Mouse (Mus musculus) CD4-positive helper T cell, adult 2 months (primary cell): ENCODE data around the gene Egln2.
A peak's percentile ranks its signal among the peaks of the same experiment; 100 is the strongest.

Experiments
- DNase-seq: peaks from one replicate; pipeline ENCODE4 v3.0.0-alpha.2; 2012; ENCODE audit warnings: low read depth, missing footprints, low spot score

Gene Egln2

GRCm38 (mm10) chr7:27132588-27132987 lies 34.0 kb downstream of the Egln2 start:
- DNase-seq: peak; percentile 42

GRCm38 (mm10) chr7:27131387-27131786 lies 35.2 kb downstream of the Egln2 start:
- DNase-seq: no peak

GRCm38 (mm10) chr7:27130521-27131370 lies 35.9 kb downstream of the Egln2 start:
- no peak for DNase-seq

- no peak for DNase-seq
These were observed 36.8 kb downstream of the Egln2 start for GRCm38 (mm10) chr7:27129811-27130210.

- no peak for DNase-seq
These were observed 37.7 kb downstream of the Egln2 start for GRCm38 (mm10) chr7:27128946-27129345.

GRCm38 (mm10) chr7:27128162-27128561 lies 38.4 kb downstream of the Egln2 start:
- DNase-seq: peak; percentile 12

GRCm38 (mm10) chr7:27124969-27125368 lies 41.6 kb downstream of the Egln2 start:
- DNase-seq: no peak

GRCm38 (mm10) chr7:27124305-27124832 lies 42.2 kb downstream of the Egln2 start:
- no peak for DNase-seq

- DNase-seq: no peak
These were observed 46.9 kb downstream of the Egln2 start, which contains the start of gene Cyp2f2 for GRCm38 (mm10) chr7:27119676-27120075. Cyp2f2 (plus strand) TSS chr7:27119909.

GRCm38 (mm10) chr7:27118033-27118511 lies 48.5 kb downstream of the Egln2 start:
- DNase-seq: no peak

- DNase-seq: no peak
These were observed 54.6 kb downstream of the Egln2 start for GRCm38 (mm10) chr7:27111987-27112386.

GRCm38 (mm10) chr7:27111038-27111437 lies 55.6 kb downstream of the Egln2 start:
- no peak for DNase-seq

GRCm38 (mm10) chr7:27110327-27110726 lies 56.3 kb downstream of the Egln2 start:
- no peak for DNase-seq
